Mouse (Mus musculus): ENCODE data around the gene 2900011O08Rik.

- TF ChIP-seq POLR2A (IDR thresholded peaks at IDR 0.05; ENCODE audit: borderline replicate concordance, control insufficient read depth, low read depth, low read length) = no peak
- no peak for TF ChIP-seq CTCF (IDR thresholded peaks at IDR 0.05; ENCODE audit: control insufficient read depth, insufficient read depth, low read length)
These were observed 41.7 kb upstream of the 2900011O08Rik start for GRCm38 (mm10) chr16:13944752-13945151.
